Mouse (Mus musculus): Measurements from ENCODE around the gene Cfap46.

GRCm38 (mm10) chr7:139581801-139582571 is 101.6 kb downstream of the Cfap46 start:
- TF ChIP-seq CTCF (IDR thresholded peaks at IDR 0.05; ENCODE audit: insufficient read depth, low read depth, low read length) (no peak), POLR2A (IDR thresholded peaks at IDR 0.05; ENCODE audit: insufficient read depth, low read depth, low read length) (no peak)

All from olfactory bulb, adult 2 months (tissue).